Mouse (Mus musculus) hindbrain, embryonic 12.5 days (tissue): ENCODE results near the gene Gdi1. TPM values are rescaled to one million over a fixed set of nuclear protein-coding genes. Genes with fewer than 3 reads are reported as not detected.
A peak's percentile ranks its signal among the peaks of the same experiment; 100 is the strongest.

Experiments used
- ATAC-seq: fragments of 200-750 bp; cut with Nextera tagmentation; 2 replicates; pipeline ENCODE4 v1.8.0; 2017; ENCODE audit warnings: moderate TSS enrichment; ENCODE audit not compliant: low FRiP score
- H3K27ac ChIP-seq: fragments of 300-500 bp; sonication (generic); 2 replicates; pipeline ENCODE4 v1.5.1; 2016; ENCODE audit warnings: mild to moderate bottlenecking
- H3K27me3 ChIP-seq: fragments of 300-500 bp; sonication (generic); 2 replicates; pipeline ENCODE4 v1.6.1; 2016; ENCODE audit warnings: mild to moderate bottlenecking
- H3K36me3 ChIP-seq: fragments of 300-500 bp; sonication (generic); 2 replicates; pipeline ENCODE4 v1.6.1; 2016; ENCODE audit warnings: mild to moderate bottlenecking
- H3K4me1 ChIP-seq: fragments of 300-500 bp; sonication (generic); 2 replicates; pipeline ENCODE4 v1.6.1; 2016
- H3K4me2 ChIP-seq: fragments of 300-500 bp; sonication (generic); replicated peaks from 2 replicates; pipeline ENCODE4 v1.6.1; 2016; ENCODE audit warnings: mild to moderate bottlenecking
- H3K4me3 ChIP-seq: fragments of 300-500 bp; sonication (generic); 2 replicates; pipeline ENCODE4 v1.5.1; 2016; ENCODE audit warnings: mild to moderate bottlenecking
- H3K9ac ChIP-seq: fragments of 300-500 bp; sonication (generic); 2 replicates; pipeline ENCODE4 v1.6.1; 2016; ENCODE audit warnings: mild to moderate bottlenecking, moderate library complexity
- H3K9me3 ChIP-seq: fragments of 300-500 bp; sonication (generic); replicated peaks from 2 replicates; pipeline ENCODE4 v1.6.1; 2016; ENCODE audit warnings: mild to moderate bottlenecking
- WGBS: fragments of 180-500 bp; shearing (Covaris S2); methylation state at CpG from one replicate; pipeline ENCODE4 v1.1.7; 2016; 5-methylcytosine and 5-hydroxymethylcytosine counted together
- polyA plus RNA-seq: library from polyadenylated mRNA; unstranded; fragments of >200 nt; fragmentation: Nextera tagmentation; extraction: Ambion mirVana; gene quantifications from 2 replicates; pipeline ENCODE4 v1.2.1, GENCODE M21; 2016

Gdi1 gene
- 697 and 732 TPM in 2 replicates for polyA plus RNA-seq

DNA sequence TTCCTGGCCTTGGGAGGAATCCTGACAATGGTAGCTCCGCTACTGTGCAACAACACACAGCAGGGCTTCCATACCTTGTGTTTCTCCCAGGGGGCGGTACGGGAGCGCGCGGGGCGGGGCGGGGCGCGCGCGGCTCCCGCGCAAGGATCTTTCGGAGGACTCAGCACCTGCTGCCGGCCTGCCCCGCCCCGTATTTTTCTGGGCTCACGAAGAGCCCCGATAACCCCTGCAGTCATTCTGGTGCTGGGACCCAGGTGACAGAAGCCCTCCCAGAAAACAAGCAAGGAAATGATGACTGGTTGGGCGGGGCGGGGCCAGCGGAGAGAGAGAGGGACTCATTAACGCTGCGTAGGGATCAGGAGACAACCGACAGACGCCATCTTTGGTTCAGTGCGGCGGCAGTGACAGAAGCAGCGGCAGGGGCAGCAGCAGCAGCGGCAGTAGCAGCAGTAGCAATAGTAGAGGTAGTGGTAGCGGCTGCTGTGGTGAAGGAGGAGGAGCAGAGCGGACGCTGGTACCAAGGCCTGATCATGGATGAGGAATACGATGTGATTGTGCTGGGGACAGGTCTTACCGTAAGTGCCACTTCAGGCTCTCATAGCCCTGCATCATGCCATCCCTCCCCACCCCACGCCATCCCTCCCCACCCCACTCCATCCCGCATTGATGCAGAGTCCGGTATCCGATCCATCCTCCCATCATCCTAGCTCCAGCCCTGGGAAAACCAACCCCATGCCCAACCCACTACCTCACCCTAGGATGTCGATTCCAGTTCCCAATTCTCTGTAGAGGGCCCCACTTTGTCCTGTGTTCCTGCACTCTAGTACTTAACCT is at the start of gene Gdi1:
Gene Gdi1, plus strand, starts transcription at position 132 of the 834 bp plus-strand sequence.
- peak; percentile 80 for ATAC-seq
- peak within 1 kb of the TSS; percentile 74 for H3K9ac ChIP-seq
- H3K4me3 ChIP-seq: peak within 1 kb of the TSS; percentile 56
- H3K4me2 ChIP-seq: peak within 1 kb of the TSS; percentile 73
- no peaks in the 10 kb centered on the region for H3K27me3 ChIP-seq
- H3K4me1 ChIP-seq: peaks cover 9% of the 10 kb centered on the region
- H3K27ac ChIP-seq: peak within 1 kb of the TSS; percentile 92
- H3K9me3 ChIP-seq: no peaks in the 10 kb centered on the region
- 15% methylated on average over 41 of the region's 41 CpGs for WGBS
- H3K36me3 ChIP-seq: peaks cover 60% of the 10 kb centered on the region

DNA sequence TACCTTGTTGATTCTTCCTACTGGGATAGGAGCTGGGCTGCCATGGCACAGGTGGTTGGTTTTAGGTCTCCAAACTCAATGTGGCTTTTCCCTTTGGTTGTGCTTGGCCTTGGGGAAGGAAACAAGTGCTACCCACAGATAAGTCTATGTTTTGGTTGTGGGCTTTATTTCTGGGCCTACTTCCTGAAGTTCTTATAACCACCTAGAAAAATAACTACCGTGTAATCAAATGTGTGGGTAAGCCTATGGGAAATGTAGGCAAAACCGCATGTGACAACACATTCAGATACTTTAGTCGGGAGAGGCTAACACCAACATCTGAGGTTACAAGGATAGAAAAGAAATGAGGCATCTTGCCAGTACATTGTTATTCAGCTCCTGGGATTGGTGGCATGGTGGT is 47.1 kb upstream of the Gdi1 start:
- no peak overlapping the region for H3K9ac ChIP-seq
- peaks cover 6% of the 10 kb centered on the region; the same call in 1 of the 2 replicates for H3K36me3 ChIP-seq
- H3K9me3 ChIP-seq: no peaks in the 10 kb centered on the region
- no peak overlapping the region for H3K27ac ChIP-seq
- no peak overlapping the region for H3K4me2 ChIP-seq
- no peak overlapping the region for H3K4me3 ChIP-seq
- no peaks in the 10 kb centered on the region for H3K27me3 ChIP-seq
- 93% methylated on average over 3 of the region's 3 CpGs for WGBS
- no peak for ATAC-seq
- peaks cover 5% of the 10 kb centered on the region; the same call in 1 of the 2 replicates for H3K4me1 ChIP-seq

DNA sequence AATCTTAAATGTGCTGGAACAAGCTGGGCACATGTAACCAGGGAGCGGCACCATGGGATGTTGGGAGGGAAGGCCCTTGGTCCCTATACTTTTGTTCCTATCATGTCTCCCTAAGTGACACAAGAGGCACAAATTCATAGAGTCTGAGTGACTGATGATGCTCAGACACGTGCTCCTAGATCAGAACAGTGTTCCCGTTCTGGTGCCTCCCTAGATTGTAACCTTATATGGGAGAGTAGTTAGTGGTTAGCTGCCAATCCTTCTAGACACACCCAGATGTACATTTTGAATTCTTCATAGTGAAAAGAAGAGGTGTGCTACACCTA is 35.1 kb upstream of the Gdi1 start:
- H3K4me2 ChIP-seq: peak overlapping the region; percentile 47
- peak; percentile 28 for ATAC-seq
- peaks cover 3% of the 10 kb centered on the region; the same call in 1 of the 2 replicates for H3K36me3 ChIP-seq
- peak overlapping the region; percentile 49 for H3K9ac ChIP-seq
- peak overlapping the region; percentile 51 for H3K4me3 ChIP-seq
- peak overlapping the region; percentile 94 for H3K27ac ChIP-seq
- H3K9me3 ChIP-seq: no peaks in the 10 kb centered on the region; the same call in 1 of the 2 replicates
- no peaks in the 10 kb centered on the region for H3K27me3 ChIP-seq
- WGBS: 23% methylated on average over 3 of the region's 3 CpGs
- H3K4me1 ChIP-seq: peaks cover 6% of the 10 kb centered on the region; the same call in 1 of the 2 replicates

DNA sequence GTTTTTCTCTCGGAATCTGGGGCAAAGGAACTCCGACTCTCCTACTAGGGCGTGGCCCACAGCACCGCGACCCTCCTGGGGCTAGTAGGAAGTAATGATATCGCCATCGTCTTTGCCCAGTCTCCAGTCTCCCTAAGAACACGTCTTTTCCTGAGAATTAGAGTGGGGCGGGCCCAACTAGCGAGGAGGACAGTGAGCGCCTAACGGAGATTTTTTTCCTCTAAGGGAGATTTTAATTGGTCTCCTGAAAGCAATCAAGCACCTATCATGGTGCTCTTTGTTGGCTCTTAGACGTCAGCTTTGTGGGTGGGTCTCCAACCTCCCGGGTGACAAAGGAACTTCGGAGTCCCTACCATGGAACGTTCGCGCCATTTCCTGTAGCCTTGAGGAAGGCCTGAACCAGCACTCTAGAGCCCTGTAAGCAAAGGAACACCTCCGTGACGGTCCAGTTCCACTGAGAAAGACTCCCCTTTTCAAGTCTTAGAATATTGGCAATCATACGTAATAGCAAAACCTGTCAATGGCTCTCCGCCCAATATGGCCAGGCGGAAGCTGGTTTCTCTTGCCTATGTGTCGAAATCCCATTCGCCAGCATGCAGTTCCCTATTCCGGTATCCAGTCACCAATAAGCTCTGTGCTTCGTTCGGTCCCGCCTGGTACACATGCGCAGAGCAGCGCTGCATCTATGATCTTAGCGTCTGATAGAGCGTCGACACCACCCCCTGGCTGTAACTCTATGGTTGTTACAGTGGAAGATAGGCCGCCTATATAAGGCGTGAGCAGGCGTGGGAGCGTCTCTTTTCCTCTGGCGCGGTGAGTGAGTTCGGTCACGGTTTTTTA is 34.5 kb upstream of the Gdi1 start, which contains the start of gene Rpl10:
Gene Rpl10, plus strand, starts transcription at position 751 of the 840 bp plus-strand sequence.
- WGBS: 22% methylated on average over 42 of the region's 42 CpGs
- peaks cover 3% of the 10 kb centered on the region; the same call in 1 of the 2 replicates for H3K36me3 ChIP-seq
- peak within 1 kb of the TSS; percentile 51 for H3K4me3 ChIP-seq
- H3K9ac ChIP-seq: peak within 1 kb of the TSS; percentile 77
- H3K27me3 ChIP-seq: no peaks in the 10 kb centered on the region
- peaks cover 6% of the 10 kb centered on the region; the same call in 1 of the 2 replicates for H3K4me1 ChIP-seq
- H3K4me2 ChIP-seq: peak within 1 kb of the TSS; percentile 59
- H3K27ac ChIP-seq: peak within 1 kb of the TSS; percentile 94
- no peaks in the 10 kb centered on the region; the same call in 1 of the 2 replicates for H3K9me3 ChIP-seq
- peak; percentile 95 for ATAC-seq

DNA sequence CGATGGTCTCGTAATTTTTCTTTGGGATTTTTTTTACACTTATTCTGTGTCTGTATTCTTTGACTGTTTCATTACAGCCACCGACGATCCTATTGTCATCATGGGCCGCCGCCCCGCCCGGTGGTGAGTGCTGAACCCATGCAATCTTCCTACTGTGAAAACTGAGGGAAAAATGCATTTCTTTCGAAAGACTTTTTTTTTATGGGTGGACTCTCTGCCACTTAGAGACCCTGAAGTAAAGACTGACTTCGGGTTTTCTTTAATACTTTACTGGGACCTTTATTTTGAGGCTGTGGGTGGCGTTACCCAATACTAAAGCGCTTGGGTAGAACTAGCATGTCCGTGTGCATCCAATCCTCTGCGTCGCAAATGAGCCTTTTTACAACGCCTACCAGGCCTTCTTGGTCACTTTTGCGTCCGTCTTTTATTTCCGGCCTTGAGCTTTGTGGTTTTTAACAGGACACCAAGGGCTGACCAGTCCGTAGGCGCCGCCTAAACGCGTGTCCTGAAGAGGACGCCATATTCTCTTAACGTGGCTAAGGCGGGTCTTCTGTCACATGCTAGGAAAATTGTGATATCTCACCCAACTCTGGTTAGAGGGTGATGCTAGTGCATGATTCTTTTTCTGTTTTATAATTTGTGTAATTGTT is 33.8 kb upstream of the Gdi1 start:
- H3K36me3 ChIP-seq: peaks cover 3% of the 10 kb centered on the region; the same call in 1 of the 2 replicates
- no peak for ATAC-seq
- H3K4me3 ChIP-seq: peak overlapping the region; percentile 51
- H3K9me3 ChIP-seq: no peaks in the 10 kb centered on the region; the same call in 1 of the 2 replicates
- H3K27ac ChIP-seq: peak overlapping the region; percentile 48
- peak overlapping the region; percentile 77 for H3K9ac ChIP-seq
- 14% methylated on average over 27 of the region's 27 CpGs for WGBS
- H3K4me1 ChIP-seq: peaks cover 6% of the 10 kb centered on the region; the same call in 1 of the 2 replicates
- H3K4me2 ChIP-seq: peak overlapping the region; percentile 59
- H3K27me3 ChIP-seq: no peaks in the 10 kb centered on the region

DNA sequence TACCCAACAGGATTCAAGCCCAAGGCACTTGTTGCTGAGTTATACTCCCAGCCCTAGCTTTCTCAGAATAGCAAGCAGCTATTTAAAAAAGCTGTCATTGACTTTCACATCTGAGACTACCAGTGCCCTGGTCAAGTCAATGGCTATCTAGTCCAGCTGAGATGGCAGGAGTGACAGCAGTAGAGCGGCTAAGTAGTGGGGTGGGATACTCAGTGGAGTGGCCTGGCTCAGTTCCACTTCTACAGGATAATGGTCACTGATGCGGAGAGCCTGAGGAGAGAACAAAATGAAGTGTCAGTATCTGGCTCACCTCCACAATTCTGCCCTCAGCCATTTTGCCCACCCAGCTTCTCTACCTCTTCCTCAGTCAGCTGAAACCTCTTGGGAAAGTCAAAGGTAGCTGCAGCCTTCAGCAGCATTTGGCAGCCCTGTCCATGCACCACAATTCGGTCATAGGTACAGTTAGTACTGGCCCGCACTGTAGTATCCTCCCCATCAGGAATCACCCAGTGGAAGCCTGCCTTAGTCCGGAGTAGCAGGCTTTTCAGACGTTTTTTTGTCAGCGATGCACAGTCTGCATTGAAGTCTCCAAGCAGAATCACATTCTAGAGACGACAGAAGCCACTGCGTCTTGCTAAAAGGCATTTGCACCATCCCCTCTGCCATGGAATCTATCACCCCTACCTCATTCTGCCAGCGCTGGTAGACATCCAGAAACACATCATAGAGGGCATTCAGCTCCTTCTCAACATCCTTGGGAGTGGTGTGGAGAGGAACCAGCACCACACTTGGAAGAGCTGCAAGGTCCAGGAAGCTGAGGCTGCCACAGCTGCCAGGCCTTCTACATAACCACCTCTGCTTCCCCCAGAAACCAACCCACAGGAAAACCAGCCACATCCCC is 31.1 kb upstream of the Gdi1 start:
- Histone ChIP-seq H3K4me3 (no peak overlapping the region), H3K4me2 (no peak overlapping the region), H3K27ac (no peak overlapping the region), H3K4me1 (peaks cover 6% of the 10 kb centered on the region; the same call in 1 of the 2 replicates), H3K9me3 (no peaks in the 10 kb centered on the region; the same call in 1 of the 2 replicates), H3K9ac (no peak overlapping the region), H3K27me3 (no peaks in the 10 kb centered on the region), H3K36me3 (peaks cover 3% of the 10 kb centered on the region; the same call in 1 of the 2 replicates)
- WGBS: 31% methylated on average over 10 of the region's 10 CpGs
- ATAC-seq: no peak

DNA sequence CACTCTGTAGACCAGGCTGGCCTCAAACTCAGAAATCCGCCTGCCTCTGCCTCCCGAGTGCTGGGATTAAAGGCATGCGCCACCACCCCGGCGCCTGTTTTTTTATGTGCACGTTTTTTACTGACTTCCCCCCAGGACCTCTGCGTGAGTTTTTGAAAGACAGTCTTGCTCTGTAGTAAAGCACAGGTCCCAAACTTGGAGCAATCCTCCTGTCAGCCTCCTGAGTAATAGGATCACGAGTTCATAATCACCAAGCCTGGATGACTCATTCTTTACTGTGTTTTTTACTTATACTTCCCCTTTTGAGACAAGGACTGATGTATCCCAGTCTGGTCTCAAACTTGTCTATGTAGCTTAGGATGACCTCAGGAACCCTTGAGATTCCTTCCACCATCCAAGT is 26.9 kb upstream of the Gdi1 start:
- Histone ChIP-seq H3K4me2 (no peak overlapping the region), H3K9me3 (no peaks in the 10 kb centered on the region), H3K27ac (no peak overlapping the region), H3K36me3 (no peaks in the 10 kb centered on the region), H3K27me3 (no peaks in the 10 kb centered on the region), H3K4me1 (0 out of 2 replicates have a peak, but pooled peaks cover 3% of the 10 kb centered on the region), H3K4me3 (no peak overlapping the region), H3K9ac (no peak overlapping the region)
- WGBS: 81% methylated on average over 8 of the region's 8 CpGs
- no peak for ATAC-seq

DNA sequence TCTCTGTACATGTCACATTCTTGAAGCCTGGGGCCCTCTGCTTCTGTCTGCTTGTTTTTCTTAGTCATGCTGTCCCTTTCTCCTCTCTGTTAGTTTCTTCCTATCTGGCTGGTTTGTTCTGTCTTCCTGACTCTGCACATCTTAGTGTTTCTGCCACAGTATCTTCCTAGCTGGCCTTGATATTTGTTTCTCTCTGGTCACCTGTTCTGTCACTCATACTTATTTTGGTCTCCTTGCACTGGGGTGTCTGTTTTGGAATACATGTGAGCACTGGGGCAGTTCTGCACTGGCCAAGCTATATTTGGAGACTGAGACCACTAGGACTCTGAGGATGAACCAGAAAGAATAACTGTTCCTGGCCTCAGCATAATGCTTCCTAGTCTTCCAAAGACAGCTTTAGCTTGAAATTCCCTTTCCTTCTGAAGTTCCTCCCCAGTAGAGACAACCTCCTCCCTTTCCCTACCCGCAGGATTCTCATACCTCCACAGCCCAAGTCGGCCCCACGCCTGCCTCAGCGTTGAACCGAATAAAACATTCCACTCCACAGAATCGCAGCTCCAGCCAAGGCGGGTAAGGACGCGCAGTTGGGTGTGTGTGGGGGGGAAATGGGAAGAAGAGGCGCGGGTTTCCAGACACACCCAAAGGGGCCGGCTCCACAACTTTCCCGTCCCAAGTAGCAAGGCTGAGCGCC is 23.6 kb upstream of the Gdi1 start:
- Histone ChIP-seq H3K9me3 (no peaks in the 10 kb centered on the region), H3K27ac (no peak overlapping the region), H3K4me3 (peak overlapping the region; percentile 57), H3K4me2 (peak overlapping the region; percentile 67), H3K4me1 (peaks cover 12% of the 10 kb centered on the region), H3K27me3 (no peaks in the 10 kb centered on the region), H3K9ac (peak overlapping the region; percentile 70), H3K36me3 (no peaks in the 10 kb centered on the region)
- WGBS: 23% methylated on average over 14 of the region's 14 CpGs
- no peak; the same call in none of the 2 replicates for ATAC-seq

DNA sequence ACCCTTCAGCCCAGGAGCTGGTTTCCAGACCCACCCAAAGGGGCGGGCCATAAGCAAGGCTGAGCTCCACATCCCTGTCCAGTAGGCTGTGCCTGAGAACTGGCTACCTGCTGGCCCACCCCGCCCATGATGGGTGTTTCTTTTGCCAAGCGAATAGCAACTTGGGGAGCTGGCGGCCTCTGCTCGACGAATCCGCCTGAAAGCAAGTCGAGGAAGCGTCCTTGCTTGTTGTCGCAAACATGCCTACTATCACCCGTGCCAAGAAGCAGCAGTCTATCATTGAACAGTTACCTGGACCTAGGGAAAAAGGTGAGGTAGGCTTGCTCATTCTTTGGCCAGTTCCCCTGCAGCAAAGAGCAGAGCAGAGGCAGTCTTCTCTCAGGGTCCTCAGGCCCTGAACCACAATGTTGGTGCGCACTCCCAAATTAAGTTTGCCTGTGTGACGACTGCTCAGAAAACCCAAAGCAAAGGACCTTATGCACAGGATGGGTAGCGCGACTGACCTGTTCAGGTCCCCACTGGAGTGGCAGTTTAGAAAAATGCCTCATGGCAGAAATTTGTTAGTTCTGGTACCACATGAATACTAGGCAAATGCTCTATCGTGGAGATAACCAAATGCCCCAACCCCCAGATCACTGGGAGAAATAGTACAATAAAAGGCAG is 22.9 kb upstream of the Gdi1 start, which contains the start of the genes Taz and Dnase1l1:
Gene Taz, plus strand, starts transcription at position 181 of the 663 bp plus-strand sequence.
Gene Dnase1l1, minus strand, starts transcription at position 606 of the 663 bp plus-strand sequence.
- Histone ChIP-seq H3K27me3 (no peaks in the 10 kb centered on the region), H3K4me1 (peaks cover 12% of the 10 kb centered on the region), H3K4me2 (peak within 1 kb of the TSS; percentile 67), H3K36me3 (no peaks in the 10 kb centered on the region), H3K9me3 (no peaks in the 10 kb centered on the region), H3K9ac (peak within 1 kb of the TSS; percentile 70), H3K27ac (peak within 1 kb of the TSS; percentile 70), H3K4me3 (peak within 1 kb of the TSS; percentile 57)
- WGBS: 19% methylated on average over 16 of the region's 16 CpGs
- ATAC-seq: peak; percentile 65
